Mouse (Mus musculus) heart, embryonic 12.5 days (tissue): ENCODE data around the gene Rhoc. TPM values are rescaled to one million over a fixed set of nuclear protein-coding genes. Genes with fewer than 3 reads are reported as not detected.
"Not testable (repeated sequence)": the region's sequence is repeated elsewhere in the genome, so short reads cannot be mapped to it uniquely, and the experiment has no call there.

Experiments
- ATAC-seq: fragments of 200-750 bp; cut with Nextera tagmentation; 2 replicates; pipeline ENCODE4 v1.8.0; 2017; ENCODE audit warnings: moderate TSS enrichment, moderate library complexity; ENCODE audit not compliant: insufficient number of reproducible peaks, low FRiP score
- H3K27ac ChIP-seq: fragments of 300-500 bp; sonication (generic); 2 replicates; pipeline ENCODE4 v1.5.1; 2016; ENCODE audit warnings: mild to moderate bottlenecking, moderate library complexity; ENCODE audit not compliant: poor library complexity, severe bottlenecking
- H3K27me3 ChIP-seq: fragments of 300-500 bp; sonication (generic); replicated peaks from 2 replicates; pipeline ENCODE4 v1.6.1; 2016; ENCODE audit warnings: mild to moderate bottlenecking, moderate library complexity
- H3K36me3 ChIP-seq: fragments of 300-500 bp; sonication (generic); 2 replicates; pipeline ENCODE4 v1.6.1; 2016; ENCODE audit warnings: mild to moderate bottlenecking, moderate library complexity
- H3K4me1 ChIP-seq: fragments of 300-500 bp; sonication (generic); replicated peaks from 2 replicates; pipeline ENCODE4 v1.6.1; 2016; ENCODE audit warnings: mild to moderate bottlenecking
- H3K4me2 ChIP-seq: fragments of 300-500 bp; sonication (generic); 2 replicates; pipeline ENCODE4 v1.6.1; 2016; ENCODE audit warnings: mild to moderate bottlenecking, moderate library complexity
- H3K4me3 ChIP-seq: fragments of 300-500 bp; sonication (generic); 2 replicates; pipeline ENCODE4 v1.5.1; 2016; ENCODE audit warnings: mild to moderate bottlenecking
- H3K9ac ChIP-seq: fragments of 300-500 bp; sonication (generic); 2 replicates; pipeline ENCODE4 v1.6.1; 2016; ENCODE audit warnings: mild to moderate bottlenecking, moderate library complexity
- H3K9me3 ChIP-seq: fragments of 300-500 bp; sonication (generic); replicated peaks from 2 replicates; pipeline ENCODE4 v1.6.1; 2016; ENCODE audit warnings: mild to moderate bottlenecking, moderate library complexity
- WGBS: fragments of 180-500 bp; shearing (Covaris S2); methylation state at CpG from one replicate; pipeline ENCODE4 v1.1.7; 2016; 5-methylcytosine and 5-hydroxymethylcytosine counted together
- polyA plus RNA-seq: library from polyadenylated mRNA; unstranded; fragments of >200 nt; fragmentation: Nextera tagmentation; extraction: Ambion mirVana; gene quantifications from 2 replicates; pipeline ENCODE4 v1.2.1, GENCODE M21; 2016

Rhoc gene
- polyA plus RNA-seq, 1 experiment from 2014 or later, result 260 TPM

DNA sequence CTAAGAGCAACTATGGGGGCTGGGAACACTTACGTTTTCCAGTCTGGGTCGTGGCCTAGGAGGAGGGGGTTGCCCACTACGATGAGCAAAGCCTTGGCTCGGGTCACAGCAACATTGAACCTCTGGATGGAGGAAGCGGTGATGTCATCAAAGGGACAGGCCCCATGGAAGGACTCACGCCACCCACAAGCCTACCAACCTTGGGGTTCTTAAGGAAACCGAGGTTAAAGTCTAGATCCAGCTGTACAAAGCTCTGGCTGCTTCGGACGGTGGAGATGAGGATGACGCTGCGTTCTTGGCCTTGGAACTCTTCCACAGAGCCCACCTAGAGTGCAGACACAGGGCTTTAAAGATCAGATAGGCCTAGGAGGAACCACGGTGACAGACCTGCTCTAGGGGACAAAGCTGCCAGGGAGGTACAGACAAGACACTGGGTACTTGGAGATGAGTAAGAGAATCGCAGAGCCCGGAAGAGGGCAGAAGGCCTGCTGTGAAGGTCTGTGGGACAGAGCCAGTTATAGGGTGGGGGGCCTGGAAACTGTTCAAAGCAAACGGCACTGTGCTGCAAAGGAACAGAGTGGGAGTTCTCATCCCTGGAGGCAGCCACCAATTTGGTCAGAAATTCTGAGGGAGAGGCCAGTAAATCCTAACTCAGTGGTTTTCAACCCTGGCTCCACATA lies 7.6 kb downstream of the Rhoc start:
- ATAC-seq, result no peak
- no peak overlapping the region for H3K4me3 ChIP-seq
- peaks cover 58% of the 10 kb centered on the region for H3K4me1 ChIP-seq
- peaks cover 78% of the 10 kb centered on the region for H3K36me3 ChIP-seq
- no peaks in the 10 kb centered on the region for H3K9me3 ChIP-seq
- no peak overlapping the region for H3K9ac ChIP-seq
- 68% methylated on average over 15 of the region's 15 CpGs for WGBS
- no peaks in the 10 kb centered on the region for H3K27me3 ChIP-seq
- no peak overlapping the region for H3K4me2 ChIP-seq
- H3K27ac ChIP-seq, result peak overlapping the region; percentile 95

DNA sequence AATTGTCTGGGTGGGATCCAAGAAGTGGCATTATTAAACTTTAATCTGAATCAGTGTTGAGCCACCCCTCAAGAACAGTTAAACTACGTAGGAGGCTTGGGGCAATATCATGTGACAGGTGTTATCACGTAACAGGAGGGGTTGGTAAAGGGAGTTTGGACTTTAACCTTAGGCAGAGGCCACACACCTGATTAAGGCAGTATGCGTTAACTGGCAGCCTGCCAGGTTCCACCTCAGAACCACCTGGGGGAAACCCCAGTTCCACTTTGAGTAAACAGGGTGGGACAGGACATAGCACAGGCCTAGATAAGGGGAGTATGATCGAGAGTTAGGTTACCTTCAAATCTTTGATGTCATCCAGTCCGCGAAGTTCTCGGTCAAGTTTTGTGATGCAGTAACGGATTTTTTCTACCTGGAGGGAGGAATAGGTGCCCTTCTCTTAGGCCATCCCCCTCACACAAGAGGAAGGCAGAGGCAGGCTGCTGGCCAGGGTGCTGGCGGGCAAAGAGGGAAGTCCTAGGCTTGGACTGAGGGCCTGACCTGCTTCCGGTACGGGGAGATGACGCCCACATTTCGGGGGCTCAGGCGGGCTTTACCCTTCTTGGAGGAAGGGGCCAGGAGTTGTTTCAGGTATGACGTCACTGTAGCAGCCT lies 8.4 kb downstream of the Rhoc start:
- Histone ChIP-seq H3K4me2 (no peak overlapping the region), H3K9ac (no peak overlapping the region), H3K9me3 (no peaks in the 10 kb centered on the region), H3K27me3 (no peaks in the 10 kb centered on the region), H3K4me3 (no peak overlapping the region), H3K36me3 (peaks cover 85% of the 10 kb centered on the region), H3K4me1 (peaks cover 50% of the 10 kb centered on the region), H3K27ac (0 out of 2 replicates have a peak overlapping the region, but pooled peaks have one; percentile 10)
- no peak for ATAC-seq
- WGBS, result 77% methylated on average over 15 of the region's 15 CpGs

DNA sequence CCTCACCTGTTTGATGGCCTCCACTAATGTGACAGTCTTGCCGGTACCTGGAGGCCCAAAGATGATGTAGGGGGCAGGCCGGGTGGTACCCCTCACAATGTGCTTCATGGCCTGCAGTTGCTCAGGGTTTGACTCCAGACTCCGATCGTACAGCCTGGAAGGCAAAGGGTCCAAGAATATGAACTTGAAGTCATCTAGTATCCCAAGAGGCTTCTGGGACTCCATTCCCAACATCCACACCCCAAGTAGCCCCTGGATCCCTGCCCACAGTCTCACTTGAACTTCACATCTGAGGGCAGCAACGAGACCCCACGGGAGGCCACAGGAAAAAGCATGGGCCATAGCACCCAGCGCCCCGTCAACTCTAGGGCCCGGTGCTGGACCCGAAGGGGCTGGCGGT lies 12.5 kb downstream of the Rhoc start:
- Histone ChIP-seq H3K36me3 (peaks cover 85% of the 10 kb centered on the region), H3K9me3 (no peaks in the 10 kb centered on the region), H3K4me3 (no peak overlapping the region), H3K27ac (no peak overlapping the region), H3K27me3 (no peaks in the 10 kb centered on the region), H3K4me2 (no peak overlapping the region), H3K9ac (no peak overlapping the region), H3K4me1 (peaks cover 15% of the 10 kb centered on the region)
- no peak for ATAC-seq
- 95% methylated on average over 11 of the region's 11 CpGs for WGBS

GRCm38 (mm10) chr3:104801481-104801880 lies 13.3 kb downstream of the Rhoc start:
- no peak overlapping the region for H3K4me3 ChIP-seq
- H3K4me2 ChIP-seq, result no peak overlapping the region
- H3K9me3 ChIP-seq, result no peaks in the 10 kb centered on the region
- H3K27ac ChIP-seq, result no peak overlapping the region
- H3K4me1 ChIP-seq, result peaks cover 15% of the 10 kb centered on the region
- ATAC-seq, result no peak
- H3K9ac ChIP-seq, result no peak overlapping the region
- 80% methylated on average over 6 of the region's 6 CpGs for WGBS
- peaks cover 80% of the 10 kb centered on the region for H3K36me3 ChIP-seq
- H3K27me3 ChIP-seq, result no peaks in the 10 kb centered on the region

GRCm38 (mm10) chr3:104804312-104804711 lies 16.1 kb downstream of the Rhoc start:
- H3K27me3 ChIP-seq, result no peaks in the 10 kb centered on the region
- WGBS, result 85% methylated on average over 10 of the region's 10 CpGs
- H3K4me3 ChIP-seq, result no peak overlapping the region
- H3K36me3 ChIP-seq, result peaks cover 66% of the 10 kb centered on the region
- no peak for ATAC-seq
- no peaks in the 10 kb centered on the region for H3K9me3 ChIP-seq
- H3K27ac ChIP-seq, result no peak overlapping the region
- no peak overlapping the region for H3K4me2 ChIP-seq
- H3K4me1 ChIP-seq, result peaks cover 14% of the 10 kb centered on the region
- H3K9ac ChIP-seq, result no peak overlapping the region

- Histone ChIP-seq H3K9me3 (no peaks in the 10 kb centered on the region), H3K27ac (no peak overlapping the region), H3K4me2 (no peak overlapping the region), H3K4me1 (peaks cover 14% of the 10 kb centered on the region), H3K9ac (no peak overlapping the region), H3K27me3 (no peaks in the 10 kb centered on the region), H3K36me3 (peaks cover 54% of the 10 kb centered on the region), H3K4me3 (no peak overlapping the region)
- ATAC-seq, result no peak
- 42% methylated on average over 9 of the region's 9 CpGs for WGBS
These were observed 17.4 kb downstream of the Rhoc start for GRCm38 (mm10) chr3:104805539-104805938.

DNA sequence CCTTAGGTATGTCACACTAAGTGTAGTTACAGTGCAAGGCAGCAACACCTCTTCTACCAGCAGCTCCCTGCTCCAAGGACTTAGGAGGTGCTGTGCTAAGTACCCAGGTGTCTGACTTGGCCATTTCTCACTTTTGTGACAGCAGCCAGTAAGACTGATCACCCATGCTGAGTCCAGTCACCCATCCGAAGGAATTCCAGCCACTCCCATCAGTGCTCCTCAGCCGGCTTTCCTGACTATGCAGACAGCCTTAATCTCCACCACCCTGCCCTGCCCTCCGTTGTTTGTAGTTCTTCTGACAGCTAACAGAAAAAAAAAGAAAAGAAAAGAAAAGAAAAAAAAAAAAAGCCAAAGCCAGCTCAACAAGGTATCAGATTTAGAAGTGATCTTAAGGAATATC lies 23.6 kb downstream of the Rhoc start:
- Histone ChIP-seq H3K36me3 (peaks cover 25% of the 10 kb centered on the region), H3K4me3 (no peak overlapping the region), H3K9me3 (no peaks in the 10 kb centered on the region), H3K9ac (no peak overlapping the region), H3K27me3 (no peaks in the 10 kb centered on the region), H3K27ac (no peak overlapping the region), H3K4me1 (peaks cover 19% of the 10 kb centered on the region), H3K4me2 (no peak overlapping the region)
- 26% methylated on average over 3 of the region's 3 CpGs for WGBS
- ATAC-seq, result no peak

GRCm38 (mm10) chr3:104812254-104812653 lies 24.1 kb downstream of the Rhoc start:
- Histone ChIP-seq H3K4me3 (no peak overlapping the region), H3K9ac (no peak overlapping the region), H3K27me3 (no peaks in the 10 kb centered on the region), H3K4me1 (peaks cover 23% of the 10 kb centered on the region), H3K27ac (no peak overlapping the region), H3K36me3 (peaks cover 21% of the 10 kb centered on the region), H3K4me2 (no peak overlapping the region), H3K9me3 (no peaks in the 10 kb centered on the region)
- 87% methylated on average over 4 of the region's 4 CpGs for WGBS
- no peak for ATAC-seq

DNA sequence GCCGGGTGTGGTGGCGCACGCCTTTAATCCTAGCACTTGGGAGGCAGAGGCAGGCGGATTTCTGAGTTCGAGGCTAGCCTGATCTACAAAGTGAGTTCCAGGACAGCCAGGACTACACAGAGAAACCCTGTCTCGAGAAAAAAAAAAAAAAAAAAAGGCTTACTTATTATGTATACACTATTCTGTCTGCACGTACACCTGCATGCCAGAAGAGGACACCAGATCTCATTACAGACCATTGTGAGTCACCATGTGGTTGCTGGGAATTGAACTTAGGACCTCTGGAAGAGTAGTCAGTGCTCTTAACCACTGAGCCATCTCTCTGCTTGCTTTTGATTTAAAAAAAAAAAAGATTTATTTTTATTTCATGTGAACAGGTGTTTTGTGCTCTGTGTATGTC lies 25.1 kb downstream of the Rhoc start:
- H3K4me3 ChIP-seq, H3K27me3 ChIP-seq, H3K9ac ChIP-seq, H3K4me2 ChIP-seq, H3K27ac ChIP-seq, ATAC-seq, H3K9me3 ChIP-seq: not testable (repeated sequence)
- Histone ChIP-seq H3K4me1 (peaks cover 23% of the 10 kb centered on the region), H3K36me3 (peaks cover 21% of the 10 kb centered on the region)
- 92% methylated on average over 7 of the region's 7 CpGs for WGBS

- no peak for ATAC-seq
- WGBS, result 96% methylated on average over 1 of the region's 1 CpGs
- H3K27me3 ChIP-seq, result no peaks in the 10 kb centered on the region
- H3K36me3 ChIP-seq, result peaks cover 21% of the 10 kb centered on the region
- H3K4me2 ChIP-seq, result no peak overlapping the region
- H3K4me1 ChIP-seq, result peaks cover 35% of the 10 kb centered on the region
- H3K4me3 ChIP-seq, result no peak overlapping the region
- no peaks in the 10 kb centered on the region for H3K9me3 ChIP-seq
- no peak overlapping the region for H3K9ac ChIP-seq
- H3K27ac ChIP-seq, result no peak overlapping the region
These were observed 26.6 kb downstream of the Rhoc start for GRCm38 (mm10) chr3:104814746-104815145.

- Histone ChIP-seq H3K36me3 (peaks cover 21% of the 10 kb centered on the region), H3K4me3 (no peak overlapping the region), H3K9me3 (no peaks in the 10 kb centered on the region), H3K4me1 (peaks cover 41% of the 10 kb centered on the region), H3K9ac (no peak overlapping the region), H3K4me2 (no peak overlapping the region; the same call in 1 of the 2 replicates), H3K27me3 (no peaks in the 10 kb centered on the region), H3K27ac (no peak overlapping the region)
- WGBS, result 79% methylated on average over 2 of the region's 2 CpGs
- no peak for ATAC-seq
These were observed 27.2 kb downstream of the Rhoc start for GRCm38 (mm10) chr3:104815346-104815745.
